Mouse (Mus musculus) heart, postnatal 4 days (tissue): Measurements from ENCODE around the gene Mmp19. TPM values are rescaled to one million over a fixed set of nuclear protein-coding genes. Genes with fewer than 3 reads are reported as not detected.
"Not testable (repeated sequence)": the region's sequence is repeated elsewhere in the genome, so short reads cannot be mapped to it uniquely, and the experiment has no call there.

ENCODE experiments used
- DNase-seq: peaks from one replicate; pipeline ENCODE4 v3.0.0; 2021
- total RNA-seq, 2 experiments: library from RNA; stranded (reverse); gene quantifications; 2 replicates each; pipeline ENCODE4 v1.2.3; 2021

Mmp19 gene
- total RNA-seq, 2 experiments from 2014 or later: 2.3 to 2.9 TPM

- no peak for DNase-seq
These were observed 11.3 kb downstream of the Mmp19 start for GRCm38 (mm10) chr10:128801981-128802495.

DNA sequence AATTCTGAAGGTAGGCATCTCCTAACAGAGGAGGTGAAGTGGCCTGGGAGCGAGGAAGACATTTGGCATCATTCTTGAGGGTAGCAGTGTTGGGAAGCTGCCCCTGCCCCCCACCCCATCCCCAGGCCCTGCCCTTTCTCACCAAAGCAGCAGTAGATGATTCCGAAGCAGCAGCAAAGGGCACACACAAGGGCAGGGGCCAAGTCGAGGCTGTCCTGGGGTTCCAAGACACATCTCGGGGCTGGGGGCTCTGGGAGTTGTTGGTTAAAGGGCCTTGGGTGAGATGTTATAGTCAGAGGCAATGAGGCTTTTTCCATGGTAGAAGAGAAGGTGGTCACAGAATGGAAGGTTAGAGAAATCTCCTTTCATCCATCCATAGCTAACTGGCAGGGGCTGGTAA, 12.2 kb downstream of the Mmp19 start:
- DNase-seq: no peak

- DNase-seq: no peak
These were observed 12.7 kb downstream of the Mmp19 start for GRCm38 (mm10) chr10:128803361-128803760.

DNA sequence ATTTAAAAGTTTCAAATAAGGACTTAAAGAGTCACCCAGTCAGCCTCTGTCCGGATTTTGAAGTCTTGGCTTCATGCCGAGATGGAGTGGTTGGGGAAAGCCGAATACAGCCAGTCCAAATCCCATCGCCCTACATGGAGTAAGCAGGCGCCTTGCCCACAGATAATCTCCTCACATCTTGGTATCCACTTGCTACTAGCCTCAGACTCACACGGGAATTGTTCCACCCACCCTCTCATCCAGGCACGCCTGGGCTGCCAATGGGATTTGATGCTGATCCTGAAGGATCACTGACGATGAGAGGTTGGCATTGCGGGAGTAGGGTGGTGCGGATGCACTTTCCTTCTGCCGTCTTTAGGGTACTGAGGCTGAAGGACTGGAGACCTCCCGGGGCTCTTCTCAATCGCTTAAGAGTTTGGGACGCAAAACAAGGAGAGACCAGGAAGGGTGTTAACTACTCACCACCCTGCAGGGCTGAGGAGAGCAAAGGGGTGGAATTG, 13.1 kb downstream of the Mmp19 start, which contains the start of gene Dnajc14:
Gene Dnajc14 (plus strand): TSS at position 292 of the 500 bp plus-strand sequence.
- peak; percentile 71 for DNase-seq

DNA sequence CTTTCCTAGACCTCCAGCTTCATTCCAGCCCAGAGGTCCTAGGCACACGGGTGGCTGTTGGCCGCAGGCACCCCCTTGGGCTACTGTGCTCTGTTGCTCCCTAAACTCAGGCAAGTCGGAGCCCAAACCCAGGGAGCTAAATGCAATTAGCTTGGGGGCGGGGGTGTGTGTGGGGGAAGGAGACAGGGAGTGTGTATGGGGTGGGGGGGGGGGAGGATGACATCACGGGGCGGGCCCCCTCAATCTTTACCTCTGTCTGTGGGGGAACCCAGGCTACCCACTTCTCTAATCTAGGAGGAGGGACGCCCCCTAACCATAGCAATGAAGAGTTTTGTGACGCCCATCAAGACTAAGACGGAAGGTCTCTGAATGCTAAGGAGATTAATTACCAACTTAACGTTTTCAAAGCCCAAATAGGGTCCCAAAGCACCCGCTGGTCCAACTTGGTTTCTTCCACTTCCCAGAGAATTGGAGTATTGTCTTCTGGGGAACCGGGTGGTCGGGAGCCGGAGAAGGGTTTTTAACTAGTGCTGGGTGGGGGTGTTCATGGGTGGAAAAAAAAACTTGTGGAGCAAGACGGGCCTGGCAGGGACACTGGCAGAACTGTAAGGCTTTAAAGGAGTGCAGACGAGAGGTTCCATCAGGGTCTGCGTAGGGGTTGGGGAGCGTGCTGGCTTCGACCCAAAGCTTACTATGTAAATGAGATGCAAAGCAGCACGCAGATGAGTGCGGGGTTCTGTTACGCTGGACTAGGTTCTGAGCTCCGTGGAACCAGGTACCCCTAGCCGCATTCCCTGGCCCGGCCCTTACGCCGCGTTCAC, 13.8 kb downstream of the Mmp19 start, which contains the start of gene Tmem198b:
Gene Tmem198b (minus strand): TSS at position 100 of the 821 bp plus-strand sequence.
- DNase-seq: peak; percentile 74

DNA sequence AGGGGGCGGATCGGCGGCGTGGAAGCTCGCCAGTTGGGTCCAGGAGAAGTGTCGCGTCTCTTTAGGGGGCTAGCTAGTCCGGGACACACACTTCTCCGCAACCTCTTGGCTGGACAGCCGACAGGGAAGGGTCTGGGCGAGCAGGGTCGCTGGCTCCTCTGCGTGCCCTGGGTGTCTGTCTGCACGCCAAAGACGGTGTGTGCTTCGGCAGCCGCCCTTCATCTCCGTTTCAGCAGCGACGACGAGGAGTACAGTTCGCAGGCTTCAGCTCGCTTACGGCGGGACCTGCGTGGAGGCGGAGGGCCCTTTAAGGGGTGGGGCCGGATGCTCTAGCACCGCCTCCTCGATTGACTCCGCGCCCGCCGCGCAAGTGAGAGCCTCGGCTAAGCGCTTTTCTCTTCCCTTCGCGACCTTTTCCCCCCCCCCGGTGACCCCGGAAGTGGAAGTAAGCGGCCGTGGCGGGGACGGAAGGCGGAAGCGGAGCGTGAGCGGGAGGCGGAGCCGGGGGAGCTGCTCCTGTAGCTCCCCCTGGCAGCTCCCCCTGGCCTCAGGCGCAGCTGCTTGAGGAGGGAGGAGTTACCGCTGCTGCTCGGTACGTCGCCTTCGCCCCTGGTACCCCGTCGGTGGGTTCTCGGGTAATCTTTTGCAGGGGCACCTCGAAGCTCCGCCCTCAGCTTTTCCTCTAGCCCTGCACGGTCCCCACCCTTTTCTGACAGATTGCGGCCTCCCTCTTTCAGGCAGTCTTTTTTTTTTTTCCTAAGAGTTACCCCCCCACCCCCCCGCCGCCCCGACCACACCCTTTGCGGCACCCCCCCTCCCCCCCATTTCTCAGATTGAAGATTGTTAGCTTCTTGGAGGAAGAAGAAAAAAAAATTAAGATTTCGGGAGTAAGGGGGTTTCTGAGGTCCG, 14.6 kb downstream of the Mmp19 start:
- peak; percentile 97 for DNase-seq

DNA sequence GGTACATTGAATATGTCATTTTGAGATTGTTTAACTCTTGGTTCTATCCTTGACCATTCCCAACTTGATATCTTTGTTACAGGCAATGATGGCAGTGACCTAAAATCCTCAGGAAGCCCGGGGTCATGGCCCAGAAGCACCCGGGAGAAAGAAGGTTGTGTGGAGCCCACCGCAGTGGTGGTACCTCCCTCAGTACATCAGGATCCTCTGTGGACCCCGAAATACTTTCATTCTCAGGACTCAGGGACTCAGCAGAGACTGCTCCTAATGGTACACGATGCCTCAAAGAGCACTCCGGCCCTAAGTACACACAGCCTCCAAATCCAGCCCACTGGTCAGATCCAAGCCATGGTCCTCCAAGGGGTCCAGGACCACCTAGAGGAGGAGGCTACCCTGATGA, 15.4 kb downstream of the Mmp19 start:
- no peak for DNase-seq

DNA sequence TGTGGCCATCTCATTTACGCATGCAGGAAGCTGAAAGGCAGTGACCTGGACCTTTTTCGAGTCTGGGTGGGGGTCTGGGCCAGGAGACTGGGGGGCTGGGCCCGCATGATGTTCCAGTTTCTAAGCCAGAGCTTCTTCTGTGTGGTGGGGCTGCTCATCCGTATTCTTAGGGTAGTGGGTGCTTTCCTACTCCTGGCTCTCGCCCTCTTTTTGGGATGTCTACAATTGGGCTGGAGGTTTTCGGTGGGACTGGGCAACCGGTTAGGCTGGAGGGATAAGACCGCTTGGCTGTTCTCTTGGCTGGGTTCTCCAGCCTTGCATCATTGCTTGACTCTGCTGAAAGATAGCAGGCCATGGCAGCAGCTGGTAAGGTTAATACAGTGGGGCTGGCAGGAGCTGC, 16.3 kb downstream of the Mmp19 start:
- no peak for DNase-seq

DNA sequence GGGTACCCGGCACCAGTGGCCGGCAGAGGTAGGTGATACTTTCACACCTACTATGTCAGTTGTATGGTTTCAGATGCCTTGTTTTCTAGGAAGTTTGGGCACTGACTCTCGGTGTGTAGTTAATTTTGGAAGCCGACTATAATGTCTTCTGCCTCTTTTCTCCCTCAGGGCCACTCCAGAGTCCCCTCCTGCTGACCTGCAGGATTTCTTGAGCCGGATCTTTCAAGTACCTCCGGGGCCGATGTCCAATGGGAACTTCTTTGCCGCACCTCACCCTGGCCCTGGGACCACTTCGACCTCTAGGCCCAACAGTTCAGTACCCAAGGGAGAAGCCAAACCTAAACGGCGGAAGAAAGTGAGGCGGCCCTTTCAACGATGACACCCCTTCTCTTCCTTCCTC, 26.3 kb downstream of the Mmp19 start, which contains the start of gene Sarnp:
Gene Sarnp (plus strand): TSS at position 301 of the 400 bp plus-strand sequence.
- DNase-seq: no peak

DNA sequence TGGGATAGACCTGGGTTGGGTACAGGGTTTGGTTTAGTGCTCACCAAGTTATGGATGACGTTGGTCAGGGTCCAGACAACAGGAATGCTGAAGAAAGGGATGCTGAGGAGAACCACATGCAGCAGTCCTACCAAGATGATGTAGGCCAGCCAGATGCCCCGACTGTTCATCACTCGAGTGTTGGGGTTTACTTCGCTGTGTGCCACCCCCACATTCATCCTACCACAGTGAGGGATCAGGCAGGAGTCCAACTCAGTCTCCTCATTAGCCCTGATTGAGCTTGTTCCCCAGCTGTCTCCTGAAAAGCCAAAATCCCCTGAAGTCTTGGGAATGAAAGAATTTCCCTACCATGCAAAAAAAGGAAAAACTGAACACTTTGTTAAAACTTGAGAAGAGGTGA, 29.5 kb downstream of the Mmp19 start:
- no peak for DNase-seq

- DNase-seq: peak; percentile 99
These were observed 30.8 kb downstream of the Mmp19 start, which contains the start of gene Ormdl2 for GRCm38 (mm10) chr10:128821358-128822056. Ormdl2 (minus strand) TSS chr10:128821645.

- DNase-seq: no peak
These were observed 31.4 kb downstream of the Mmp19 start for GRCm38 (mm10) chr10:128822135-128822534.

DNA sequence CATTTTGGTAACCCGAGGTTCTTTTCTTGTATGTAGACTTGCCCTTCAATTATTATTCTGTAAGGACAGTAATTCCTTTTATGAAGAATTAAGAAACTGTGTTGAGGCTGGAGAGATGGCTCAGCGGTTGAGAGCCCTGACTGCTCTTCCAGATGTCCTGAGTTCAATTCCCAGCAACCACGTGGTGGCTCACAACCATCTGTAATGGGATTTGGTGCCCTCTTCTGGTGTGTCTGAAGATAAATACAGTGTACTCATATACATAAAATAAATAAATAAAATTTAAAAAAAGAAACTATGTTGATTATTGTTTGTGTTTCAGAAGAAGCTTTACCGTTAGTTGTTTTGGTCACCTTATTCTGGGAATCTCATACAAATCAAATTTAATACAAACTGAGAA, 32.4 kb downstream of the Mmp19 start:
- DNase-seq: not testable (repeated sequence)

DNA sequence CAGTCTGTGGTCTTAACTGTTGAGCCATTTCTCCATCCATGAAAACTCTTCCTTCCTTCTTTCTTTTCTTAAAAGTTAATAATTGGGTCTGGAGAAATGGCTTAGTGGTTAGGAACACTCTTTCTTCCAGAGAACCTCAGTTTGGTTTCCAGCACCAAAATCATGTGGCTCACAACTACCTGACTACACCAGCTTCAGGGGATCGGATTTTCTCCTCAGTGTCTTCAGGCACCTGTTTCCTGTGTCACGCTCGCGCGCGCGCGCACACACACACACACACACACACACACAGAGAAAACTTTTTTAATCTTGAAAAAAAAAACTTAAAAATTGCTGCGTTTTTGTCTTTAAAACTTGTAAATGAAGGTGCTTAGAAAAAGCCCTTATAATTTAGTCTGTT, 33.1 kb downstream of the Mmp19 start:
- no peak for DNase-seq

DNA sequence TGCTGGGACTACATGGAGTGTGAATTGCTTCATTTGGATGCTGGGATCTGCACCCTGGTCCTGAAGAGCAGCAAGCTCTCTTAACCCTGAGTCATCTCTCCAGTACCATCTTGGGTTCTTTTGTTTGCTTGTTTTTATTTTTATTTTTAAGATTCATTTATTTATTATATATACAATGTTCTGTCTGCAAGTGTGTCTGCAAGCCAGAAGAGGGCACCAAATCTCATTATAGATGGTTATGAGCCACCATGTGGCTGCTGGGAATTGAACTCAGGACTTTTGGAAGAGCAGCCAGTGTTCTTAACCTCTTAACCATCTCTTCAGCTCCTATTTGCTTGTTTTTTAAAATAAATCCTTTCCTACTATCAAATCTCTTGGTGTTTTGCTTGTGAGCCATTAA, 46.7 kb downstream of the Mmp19 start:
- no peak for DNase-seq

- DNase-seq: no peak
These were observed 48.7 kb downstream of the Mmp19 start for GRCm38 (mm10) chr10:128839434-128839833.

GRCm38 (mm10) chr10:128840612-128841011, 49.9 kb downstream of the Mmp19 start:
- DNase-seq: no peak

- no peak for DNase-seq
These were observed 52.5 kb downstream of the Mmp19 start for GRCm38 (mm10) chr10:128843260-128843659.

DNA sequence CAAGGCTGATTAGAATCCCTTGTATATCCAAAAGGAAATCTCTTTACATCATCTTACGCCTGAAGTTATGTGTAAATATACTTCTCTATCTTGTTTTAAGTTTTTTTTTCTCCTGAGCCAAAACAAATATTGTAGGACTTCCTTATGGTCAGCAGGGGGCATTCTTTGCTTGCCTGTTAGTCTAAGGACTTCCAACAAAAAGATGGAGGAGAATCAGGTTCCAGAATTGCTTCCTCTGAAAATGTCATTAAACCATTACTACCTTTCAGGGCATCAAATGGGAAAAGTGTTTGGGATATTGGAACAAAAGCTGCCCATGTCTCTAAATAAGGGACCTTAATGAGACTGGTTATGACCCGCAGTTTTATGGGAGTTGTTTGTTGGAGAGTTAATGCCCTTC, 54.8 kb downstream of the Mmp19 start:
- DNase-seq: no peak

DNA sequence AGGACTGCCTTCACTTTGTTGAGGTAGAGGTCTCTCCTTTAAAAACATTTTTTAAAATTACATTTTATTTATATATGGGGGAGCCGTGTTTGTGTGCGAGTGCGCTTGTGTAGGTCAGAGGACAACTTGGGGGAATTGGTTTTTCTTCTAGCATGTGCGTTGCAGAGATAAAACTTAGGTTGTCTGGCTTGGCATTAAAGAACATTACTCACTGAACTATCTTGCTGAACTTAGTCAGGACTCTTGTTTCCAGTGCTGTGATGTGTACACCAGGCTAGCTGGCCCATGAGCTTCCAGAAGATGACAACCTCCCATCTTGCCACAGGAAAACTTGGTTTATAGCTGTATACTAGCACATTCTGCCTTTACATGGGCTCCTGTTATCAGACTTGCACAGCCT, 56.0 kb downstream of the Mmp19 start:
- DNase-seq: no peak

DNA sequence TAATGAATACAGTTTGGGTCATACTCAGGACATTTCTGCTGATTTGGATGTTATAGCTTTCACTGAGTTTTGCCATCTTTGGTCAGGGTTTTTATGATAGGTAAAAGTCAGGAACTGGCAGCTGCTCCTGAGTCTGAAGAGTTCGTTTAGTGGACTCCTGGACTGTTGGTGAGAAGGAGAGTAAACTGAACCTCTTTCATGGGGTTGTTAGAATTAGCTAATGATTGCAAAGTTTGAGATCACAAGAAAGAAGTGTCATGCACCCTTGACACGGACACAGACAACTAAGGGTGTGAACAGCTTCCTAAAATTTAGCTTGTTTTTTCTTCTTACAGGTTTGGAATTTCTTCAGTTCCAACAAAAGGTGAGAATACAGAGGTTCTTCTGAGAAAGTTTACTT, 57.7 kb downstream of the Mmp19 start:
- no peak for DNase-seq

GRCm38 (mm10) chr10:128850339-128850738, 59.6 kb downstream of the Mmp19 start:
- DNase-seq: no peak
